Mouse (Mus musculus): Measurements from ENCODE around the gene Zfp131. TPM values are rescaled to one million over a fixed set of nuclear protein-coding genes. Genes with fewer than 3 reads are reported as not detected.

Zfp131 gene
- total RNA-seq, 2 experiments from 2014 or later = 19.0 to 20.2 TPM

DNA sequence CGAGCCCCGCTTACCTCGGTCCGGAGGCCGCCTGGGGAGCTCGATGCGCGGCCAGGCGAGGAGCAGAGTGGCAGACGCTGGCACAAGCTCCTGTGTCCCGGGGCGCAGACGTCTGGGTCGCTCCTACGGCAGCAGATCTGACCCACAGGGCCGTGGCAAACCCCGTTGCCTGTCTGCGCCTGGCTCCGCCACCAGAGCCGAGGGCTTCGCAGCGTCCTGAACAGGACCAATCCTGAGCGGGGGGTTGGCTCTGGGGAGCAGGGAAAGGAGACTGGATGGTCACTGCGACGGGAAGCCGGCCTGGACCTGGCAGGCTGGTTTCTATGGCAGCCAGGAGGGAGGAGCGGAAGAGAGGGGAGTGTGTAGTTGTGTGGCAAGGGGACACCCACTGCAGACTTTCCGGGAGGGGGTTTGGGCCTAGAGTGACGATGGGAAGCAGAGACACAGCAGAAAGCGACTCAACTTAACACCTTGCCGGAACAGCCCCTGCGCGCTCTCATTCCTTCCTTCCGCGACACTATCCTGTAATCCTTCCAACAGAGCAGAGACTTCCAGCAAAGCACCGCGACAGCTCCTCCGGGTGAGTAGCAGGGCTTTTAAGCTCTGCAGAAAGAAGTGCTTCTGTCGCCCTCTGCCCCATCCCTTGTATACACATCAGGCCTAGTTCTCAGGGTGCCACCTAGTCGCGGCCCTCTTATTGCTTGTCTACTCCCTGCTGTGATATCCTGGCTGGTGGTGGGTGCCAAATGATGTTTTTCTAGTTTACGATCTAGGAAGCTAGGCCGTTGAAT lies 34.8 kb downstream of the Zfp131 start, which contains the start of gene Nim1k:
Gene Nim1k, minus strand, starts transcription at position 202 of the 791 bp plus-strand sequence.
- peak; percentile 82 for DNase-seq (ENCODE audit: low spot score)

DNA sequence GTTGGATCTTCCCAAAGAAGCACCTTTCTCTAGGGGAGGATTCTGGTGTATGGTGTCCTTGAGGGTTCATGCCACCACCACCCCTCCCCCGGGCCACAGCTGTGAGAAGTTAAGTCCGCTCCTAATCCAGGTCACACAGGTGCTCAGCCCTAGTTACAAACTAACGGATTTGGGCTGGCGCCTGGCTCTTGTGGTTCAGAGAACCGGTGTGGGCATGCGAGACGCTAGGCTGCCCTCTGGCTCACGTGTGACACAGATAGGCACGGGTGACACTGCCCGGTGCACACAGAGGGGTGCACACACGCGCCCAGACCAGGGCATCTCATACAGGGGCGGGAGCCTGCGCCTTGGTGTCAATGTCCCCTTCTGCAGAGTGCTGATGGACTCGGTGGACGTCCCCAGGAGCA lies 35.5 kb downstream of the Zfp131 start:
- DNase-seq (ENCODE audit: low spot score) = no peak
- intact Hi-C loops (cut with DNase I) = loop anchor here (5.0 kb wide), 1 partner anchor 37 kb away; the partner anchor contains the start of gene Zfp131

More for the DNA sequence above, 34.8 kb downstream of the Zfp131 start, which contains the start of gene Nim1k:
- intact Hi-C loops (cut with DNase I) = loop anchor here (5.0 kb wide), 1 partner anchor 36 kb away; the partner anchor contains the start of gene Zfp131

DNA sequence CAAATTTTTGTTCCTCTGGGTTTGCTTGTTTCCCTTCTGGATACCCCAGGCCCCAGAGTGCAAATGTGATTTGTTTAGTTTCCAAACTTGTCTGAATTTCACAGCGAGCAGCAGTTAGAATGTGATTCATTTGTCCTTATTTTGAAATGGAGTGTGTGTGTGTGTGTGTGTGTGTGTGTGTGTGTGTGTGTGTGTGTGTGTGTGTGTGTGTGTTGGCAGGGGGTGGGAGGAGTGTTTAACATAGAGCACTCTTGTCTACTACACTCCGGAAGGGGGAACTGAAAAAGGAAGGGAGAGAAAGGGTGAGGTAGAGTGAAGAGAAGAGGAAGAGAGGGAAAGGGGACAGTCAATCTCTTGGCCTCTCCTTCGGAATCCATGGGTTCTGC lies 36.1 kb downstream of the Zfp131 start:
- DNase-seq (ENCODE audit: low spot score) = no peak
- intact Hi-C loops (cut with DNase I) = loop anchor here (5.0 kb wide), 1 partner anchor 38 kb away; the partner anchor contains the start of gene Zfp131

DNA sequence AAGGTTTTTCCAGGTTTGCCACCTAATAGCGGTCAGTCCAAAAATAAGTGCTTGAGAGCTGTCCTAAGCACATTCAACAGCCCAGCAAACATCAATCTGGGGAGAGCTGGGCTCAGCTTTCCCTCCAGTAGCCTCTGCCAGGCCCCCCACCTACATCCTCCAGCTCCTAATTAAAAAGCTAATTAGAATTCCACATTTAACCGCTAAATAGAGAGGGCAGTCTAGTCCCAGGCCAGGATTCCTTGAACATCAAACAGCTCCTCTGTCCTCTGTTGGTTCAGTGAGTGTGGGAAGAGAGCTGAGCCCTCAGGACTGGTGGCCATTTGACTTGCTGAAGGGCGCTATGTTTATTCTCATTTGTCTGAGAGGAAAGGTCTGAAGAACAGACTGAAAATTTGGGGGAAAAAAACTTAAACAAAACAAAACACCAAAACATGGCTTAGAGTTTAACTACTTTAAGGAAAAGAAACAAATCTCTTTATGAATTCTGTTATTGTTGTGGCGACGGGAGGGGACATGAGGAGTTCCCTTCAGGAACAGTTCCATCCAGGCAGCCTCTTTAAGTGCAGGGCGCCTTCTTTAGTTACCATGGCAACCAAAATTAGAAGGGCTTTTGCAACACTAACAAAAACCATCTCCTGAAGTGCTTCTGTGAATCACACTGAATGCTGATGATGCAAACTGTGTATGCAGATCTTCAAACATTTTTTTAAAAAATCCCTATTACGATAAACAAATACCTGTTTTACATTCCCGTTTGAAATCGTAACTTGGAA lies 36.6 kb downstream of the Zfp131 start:
- DNase-seq (ENCODE audit: low spot score) = no peak
- intact Hi-C loops (cut with DNase I) = no loop called here

DNA sequence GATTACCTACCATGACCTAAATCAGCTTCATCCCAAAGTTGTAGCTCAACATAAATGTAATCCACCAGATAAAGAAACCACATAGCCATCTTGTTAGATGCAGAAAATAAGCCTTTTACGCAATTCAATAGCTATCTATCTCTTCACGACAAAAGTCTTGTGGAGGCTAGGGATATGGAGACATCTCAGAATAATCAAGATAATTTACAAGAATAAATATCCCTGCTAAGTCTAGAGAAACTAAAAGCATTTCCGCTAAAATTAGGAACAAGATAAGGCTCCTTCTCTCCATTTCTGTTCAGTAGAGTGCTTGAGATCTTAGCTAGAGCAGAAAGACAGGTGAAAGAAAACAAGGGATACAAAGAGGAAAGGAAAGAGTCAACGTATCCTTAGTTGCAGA lies 43.8 kb downstream of the Zfp131 start:
- intact Hi-C loops (cut with DNase I) = no loop called here
- no peak for DNase-seq (ENCODE audit: low spot score)

DNA sequence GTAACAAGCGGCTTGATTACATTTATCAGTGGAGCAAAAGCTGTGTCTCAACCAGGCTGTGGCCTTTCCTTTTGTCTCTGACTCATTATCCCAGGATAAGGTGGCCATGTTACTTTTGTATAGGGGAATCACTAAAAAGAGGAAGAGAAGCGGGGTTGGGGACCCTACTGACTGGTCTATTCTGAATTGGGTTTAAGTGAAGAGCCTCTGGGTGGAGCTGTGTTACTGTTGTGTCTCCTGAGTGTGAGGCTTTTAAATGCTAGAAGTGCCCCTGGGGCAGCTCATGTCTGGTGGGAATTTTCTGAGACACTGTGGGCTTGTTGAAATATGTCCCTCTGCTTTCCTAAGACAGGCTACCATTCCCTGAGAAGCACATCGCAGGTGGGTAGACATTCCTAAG lies 47.2 kb downstream of the Zfp131 start:
- DNase-seq (ENCODE audit: low spot score) = no peak
- intact Hi-C loops (cut with DNase I) = no loop called here

DNA sequence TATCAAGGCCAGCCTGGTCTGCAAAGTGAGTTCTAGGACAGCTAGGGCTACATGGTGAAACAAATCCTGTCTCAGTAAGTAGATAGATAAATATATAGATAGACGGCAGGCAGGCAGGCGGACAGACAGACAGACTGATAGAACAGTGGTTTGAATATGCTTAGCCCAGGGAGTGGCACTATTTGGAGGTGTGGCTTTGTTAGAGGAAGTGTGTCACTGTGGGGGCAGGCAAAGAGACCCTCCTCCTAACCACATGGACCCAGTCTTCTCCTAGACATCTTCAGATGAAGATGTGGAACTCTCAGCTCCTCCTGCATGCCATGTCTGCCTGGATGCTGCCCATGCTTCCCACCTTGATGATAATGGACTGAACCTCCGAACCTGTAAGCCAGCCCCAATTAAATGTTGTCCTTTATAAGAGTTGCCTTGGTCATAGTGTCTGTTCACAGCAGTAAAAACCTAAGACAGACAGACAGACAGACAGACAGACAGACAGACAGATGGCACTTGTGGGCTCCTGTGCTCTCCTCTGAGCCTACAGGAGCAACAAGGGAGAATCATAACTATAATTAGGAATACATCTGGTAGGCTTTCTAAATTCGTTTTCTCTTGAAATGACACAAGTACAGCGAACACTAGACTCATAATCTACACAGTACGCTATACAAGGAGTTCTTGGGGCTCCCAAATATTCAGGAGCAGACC lies 47.8 kb downstream of the Zfp131 start:
- intact Hi-C loops (cut with DNase I) = no loop called here
- DNase-seq (ENCODE audit: low spot score) = no peak

DNA sequence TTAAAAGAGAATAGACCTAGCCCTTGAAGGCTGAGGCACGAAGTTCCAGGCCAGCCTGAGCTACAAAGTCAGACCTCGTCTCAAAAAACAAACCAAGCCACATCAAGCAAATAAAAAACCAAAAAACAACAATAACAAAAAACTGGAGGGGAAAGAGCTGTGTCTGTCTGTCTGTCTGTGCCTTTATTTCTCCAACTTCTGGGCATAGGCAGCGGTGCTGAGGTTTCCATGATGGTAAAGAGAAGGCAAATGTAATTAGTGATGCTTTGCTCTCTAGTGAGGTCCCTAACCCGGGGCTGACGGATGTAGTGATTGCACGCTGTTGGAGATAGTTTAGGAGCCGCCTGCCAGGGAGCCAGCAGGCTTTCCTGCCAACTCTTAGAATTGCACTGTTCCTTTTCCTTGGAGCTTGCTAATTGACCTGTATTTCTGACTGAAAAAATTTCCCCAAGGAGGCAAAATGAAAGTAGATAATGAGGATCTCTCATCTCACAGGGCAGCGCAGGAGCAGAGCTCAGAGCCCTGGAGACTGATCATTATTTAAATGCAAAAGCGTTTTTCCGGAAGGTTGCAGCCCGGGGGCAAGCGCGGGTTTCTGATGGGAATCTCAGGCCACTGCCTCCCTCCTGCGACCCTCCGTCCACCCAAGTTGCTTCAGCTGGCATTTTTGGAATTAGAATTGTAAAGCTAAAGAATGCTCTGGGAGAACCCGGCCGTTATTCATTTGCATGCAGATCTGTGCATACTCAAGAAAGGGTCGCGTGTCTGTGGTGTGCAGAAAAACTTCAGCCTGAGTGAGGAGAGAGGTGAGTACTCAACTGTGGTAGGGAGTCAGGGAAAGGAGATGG lies 49.1 kb downstream of the Zfp131 start:
- no peak for DNase-seq (ENCODE audit: low spot score)
- intact Hi-C loops (cut with DNase I) = no loop called here

DNA sequence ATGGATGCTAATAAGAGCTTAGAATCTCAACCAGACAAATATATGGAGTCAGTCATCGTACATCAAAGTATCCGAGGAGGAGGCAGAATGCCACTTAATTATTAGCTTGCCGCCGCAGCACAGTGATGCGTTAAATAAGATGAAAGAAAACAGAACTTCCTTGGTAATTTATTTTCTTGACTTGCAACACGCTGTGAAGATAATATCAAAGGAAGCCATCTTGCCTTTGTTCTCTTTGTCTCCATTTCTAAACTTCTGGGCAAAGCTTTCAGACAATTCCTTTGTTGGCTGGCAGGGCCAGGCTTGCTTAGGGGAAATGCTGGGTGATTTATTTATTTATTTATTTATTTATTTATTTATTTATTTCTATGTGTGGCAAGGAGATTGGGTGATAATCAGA lies 59.2 kb downstream of the Zfp131 start:
- DNase-seq (ENCODE audit: low spot score) = no peak
- intact Hi-C loops (cut with DNase I) = no loop called here

DNA sequence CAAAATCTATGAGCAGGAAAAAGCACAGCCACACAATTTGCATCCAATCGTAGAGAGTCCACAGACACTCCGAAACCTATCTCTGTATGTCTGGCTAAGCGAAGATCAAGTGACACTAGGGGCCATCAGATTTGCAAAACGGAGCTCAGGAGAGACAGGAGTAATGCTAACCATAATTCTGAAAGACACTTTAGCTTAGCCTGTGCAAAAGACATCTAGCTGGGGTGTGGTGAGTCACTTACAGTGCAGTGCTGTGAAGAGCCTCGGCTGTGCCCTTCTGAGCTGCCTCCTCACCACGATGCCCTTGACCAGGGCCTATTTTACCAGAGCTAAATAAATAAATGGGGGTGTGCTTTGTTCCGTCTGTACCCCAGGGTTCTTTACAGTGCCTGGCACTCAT lies 61.3 kb downstream of the Zfp131 start:
- intact Hi-C loops (cut with DNase I) = no loop called here
- no peak for DNase-seq (ENCODE audit: low spot score)

DNA sequence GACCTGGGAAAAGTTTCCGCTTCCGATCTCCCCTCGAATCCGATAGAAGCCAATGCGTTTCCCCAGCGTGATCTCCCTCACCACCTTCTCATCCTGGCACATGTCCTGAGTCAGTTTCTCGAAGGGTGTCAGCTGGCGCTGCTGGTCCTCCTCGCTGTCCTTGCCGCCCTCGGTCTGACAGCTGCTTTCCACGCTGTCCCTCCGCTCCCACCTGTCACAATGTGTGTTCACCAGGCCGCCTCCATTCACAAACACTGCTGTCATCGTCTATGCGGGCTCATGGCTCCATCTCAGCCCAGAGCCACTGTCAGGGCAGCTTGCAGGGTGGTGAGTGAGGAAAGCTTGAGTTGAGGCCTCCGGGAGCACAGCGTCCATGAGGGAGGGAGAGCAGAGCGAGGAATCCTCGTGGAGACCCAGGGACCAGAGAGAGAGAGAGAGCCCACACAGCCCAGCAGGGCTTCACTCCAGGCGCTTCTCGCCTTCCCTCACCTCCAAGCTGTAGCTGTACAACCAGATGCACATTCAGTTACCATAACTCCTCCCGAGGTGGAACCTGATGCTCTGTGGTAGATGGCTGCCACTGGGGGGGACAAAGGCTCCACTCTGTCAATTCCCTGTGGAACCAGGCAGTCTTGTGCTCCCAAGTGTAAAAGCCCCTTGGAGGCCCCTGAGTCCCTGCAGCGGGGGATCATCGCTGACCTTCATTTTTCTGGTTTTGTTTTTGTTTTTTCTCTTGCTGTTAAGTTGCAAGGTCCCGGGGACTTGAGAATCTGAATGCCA lies 62.9 kb downstream of the Zfp131 start:
- no peak for DNase-seq (ENCODE audit: low spot score)
- intact Hi-C loops (cut with DNase I) = no loop called here

DNA sequence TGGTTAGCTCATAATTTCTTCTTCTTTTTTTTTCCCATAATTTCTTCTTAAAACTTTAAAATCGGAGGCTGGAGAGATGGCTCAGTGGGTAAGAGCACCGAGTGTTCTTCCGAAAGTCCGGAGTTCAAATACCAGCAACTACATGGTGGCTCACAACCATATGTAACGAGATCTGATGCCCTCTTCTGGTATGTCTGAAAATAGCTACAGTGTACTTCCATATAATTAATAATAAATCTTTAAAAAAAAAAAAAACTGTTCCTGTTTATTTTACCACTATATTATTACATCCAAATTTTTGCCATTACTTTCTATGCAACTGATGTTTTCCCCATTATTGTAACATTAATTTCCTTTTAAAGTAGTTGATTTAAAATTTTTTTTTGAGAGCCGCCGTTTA lies 66.1 kb downstream of the Zfp131 start:
- intact Hi-C loops (cut with DNase I) = loop anchor here (2.0 kb wide), 1 partner anchor 84 kb away; no protein-coding TSS in a partner anchor
- no peak for DNase-seq (ENCODE audit: low spot score)

DNA sequence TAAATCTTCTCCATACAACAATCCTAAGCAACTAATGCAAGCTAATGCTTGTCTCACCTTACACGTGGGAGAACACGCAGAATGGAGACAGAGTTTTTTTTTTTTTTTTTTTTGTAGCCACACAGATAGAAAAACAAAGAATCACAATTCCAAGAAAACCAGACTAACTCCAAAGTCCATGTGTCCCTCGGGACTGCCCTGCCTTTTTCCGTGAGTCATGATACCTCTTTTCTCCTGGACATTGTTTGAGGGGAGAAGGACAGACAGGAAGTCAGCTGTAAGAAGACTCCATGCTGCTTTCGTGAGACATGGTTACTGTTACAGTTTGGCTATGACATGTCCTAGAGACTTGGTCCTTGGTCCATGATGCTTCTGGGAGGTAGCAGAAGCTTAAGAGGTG lies 67.3 kb downstream of the Zfp131 start:
- intact Hi-C loops (cut with DNase I) = no loop called here
- DNase-seq (ENCODE audit: low spot score) = no peak

DNA sequence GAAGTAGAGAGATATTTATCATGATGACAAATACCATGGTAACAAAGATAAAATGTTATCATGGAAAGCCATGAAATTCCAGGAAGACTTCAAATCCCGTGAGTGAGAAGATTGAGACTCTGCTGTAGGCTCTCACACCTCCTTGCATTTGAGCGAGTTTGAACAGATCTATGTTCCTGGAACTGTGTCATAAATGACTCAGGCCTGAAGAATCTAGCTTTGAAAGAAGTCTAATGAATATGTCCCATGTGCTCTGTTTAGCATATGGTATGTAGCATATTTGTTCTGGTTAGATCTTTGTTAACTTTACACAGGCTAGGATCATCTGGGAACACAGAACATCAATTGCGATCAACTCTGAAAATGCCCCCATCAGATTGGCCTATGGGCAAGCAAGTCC lies 68.2 kb downstream of the Zfp131 start:
- intact Hi-C loops (cut with DNase I) = no loop called here
- no peak for DNase-seq (ENCODE audit: low spot score)

DNA sequence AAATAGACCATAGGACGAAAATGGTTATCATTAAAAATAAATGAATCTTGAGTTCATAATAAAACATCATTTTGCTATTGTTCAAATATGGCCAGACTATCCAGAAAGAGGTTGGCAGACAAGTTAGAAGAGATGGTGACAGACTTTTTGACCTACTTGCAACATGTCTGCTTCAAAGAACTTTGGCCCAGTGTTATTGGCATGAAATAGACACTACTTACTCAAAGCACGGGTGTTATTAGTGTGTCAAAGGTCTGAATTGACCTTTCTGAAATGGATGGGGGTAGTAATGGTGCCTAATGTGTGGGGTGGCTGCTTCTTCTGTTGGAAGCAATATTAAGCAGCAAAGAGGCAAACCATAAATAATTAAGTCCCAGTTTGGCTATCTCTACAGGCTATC lies 74.6 kb downstream of the Zfp131 start:
- intact Hi-C loops (cut with DNase I) = no loop called here

More for the DNA sequence above, 74.6 kb downstream of the Zfp131 start:
- no peak for DNase-seq (ENCODE audit: low spot score)
